Mouse (Mus musculus) kidney, adult 2 months (tissue): ENCODE data around the gene Fbl. TPM values are rescaled to one million over a fixed set of nuclear protein-coding genes. Genes with fewer than 3 reads are reported as not detected.
A peak's percentile ranks its signal among the peaks of the same experiment; 100 is the strongest.

Experiments
- DNase-seq: peaks from one replicate; pipeline ENCODE4 v3.0.0; 2021
- H3K27ac ChIP-seq: fragments of 200-500 bp; 2 replicates; pipeline ENCODE4 v1.5.1; 2012; ENCODE audit warnings: low read depth, low read length, control low read depth, inconsistent platforms; ENCODE audit not compliant: insufficient read depth
- H3K27me3 ChIP-seq: fragments of 200-500 bp; replicated peaks from 2 replicates; pipeline ENCODE4 v1.6.1; 2012; ENCODE audit warnings: mild to moderate bottlenecking, moderate library complexity, low read length, inconsistent platforms; ENCODE audit not compliant: control insufficient read depth, insufficient read depth
- H3K36me3 ChIP-seq: fragments of 200-500 bp; 2 replicates; pipeline ENCODE4 v1.6.1; 2012; ENCODE audit warnings: mild to moderate bottlenecking, moderate library complexity, low read length, inconsistent platforms; ENCODE audit not compliant: control insufficient read depth, insufficient read depth
- H3K4me1 ChIP-seq: fragments of 200-500 bp; 2 replicates; pipeline ENCODE4 v1.6.1; 2011; ENCODE audit warnings: low read length; ENCODE audit not compliant: control insufficient read depth, insufficient read depth
- H3K4me3 ChIP-seq: fragments of 200-500 bp; 2 replicates; pipeline ENCODE4 v1.5.1; 2011; ENCODE audit warnings: mild to moderate bottlenecking, low read depth, low read length, control low read depth; ENCODE audit not compliant: insufficient read depth
- CTCF ChIP-seq: fragments of 200-500 bp; conservative IDR thresholded peaks from 2 replicates; pipeline ENCODE4 v1.5.1; 2011; ENCODE audit warnings: low read depth, mild to moderate bottlenecking, control low read depth, low read length, moderate library complexity, mixed read lengths; ENCODE audit not compliant: insufficient read depth, insufficient read length
- POLR2A ChIP-seq: fragments of 200-500 bp; IDR thresholded peaks from one replicate; pipeline ENCODE4 v1.6.1; 2011; ENCODE audit warnings: low read depth, low read length, control low read depth
- WGBS: fragments of 180-500 bp; shearing (Covaris S2); methylation state at CpG from one replicate; pipeline ENCODE4 v1.1.7; 2018; 5-methylcytosine and 5-hydroxymethylcytosine counted together
- polyA plus RNA-seq: library from polyadenylated mRNA; depleted of rRNA; stranded (reverse); fragments of >200 nt; gene quantifications from 2 replicates; pipeline ENCODE4 v1.2.3, GENCODE M21; 2012

Gene Fbl
- polyA plus RNA-seq, 1 experiment: 54.3 TPM

DNA sequence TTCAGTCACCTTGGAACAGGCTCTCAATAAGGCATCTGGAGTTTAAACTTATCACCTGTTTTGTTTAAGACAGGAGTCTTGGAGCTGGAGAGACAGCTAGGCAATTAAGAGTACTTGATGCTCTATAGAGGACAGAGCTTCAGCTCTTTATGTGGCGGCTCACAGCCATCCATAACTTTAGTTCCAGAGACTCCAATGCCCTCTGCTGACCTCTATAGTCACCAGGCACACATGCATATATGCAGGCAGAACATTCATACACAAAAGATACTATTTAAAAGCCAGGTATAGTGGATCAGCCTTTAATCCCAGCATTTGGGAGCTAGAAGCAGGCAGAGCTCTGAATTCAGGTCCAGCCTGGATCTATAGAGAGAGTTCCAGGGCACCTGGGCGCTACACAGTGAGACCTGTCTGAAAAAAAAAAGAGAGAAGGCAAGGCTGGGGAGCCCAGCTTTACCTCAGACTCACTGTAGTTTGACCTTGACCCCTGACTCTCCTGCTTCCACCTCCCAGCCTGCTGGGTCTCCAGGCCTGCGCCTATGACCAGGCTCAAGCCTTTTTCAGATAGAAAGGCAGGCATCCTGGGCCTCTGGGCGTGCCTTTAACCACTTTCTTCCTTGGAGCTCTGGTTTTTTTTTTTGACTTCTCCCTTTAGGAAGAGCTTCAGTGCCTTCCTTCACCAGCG lies 26.0 kb downstream of the Fbl start:
- Histone ChIP-seq H3K4me1 (no peaks in the 10 kb centered on the region), H3K27ac (no peak overlapping the region), H3K27me3 (no peaks in the 10 kb centered on the region), H3K36me3 (no peaks in the 10 kb centered on the region), H3K4me3 (no peak overlapping the region)
- TF ChIP-seq POLR2A: no peak
- no peak for TF ChIP-seq CTCF
- WGBS: 84% methylated on average over 5 of the region's 5 CpGs
- DNase-seq: no peak

- 49% methylated on average over 14 of the region's 14 CpGs for WGBS
- Histone ChIP-seq H3K27me3 (no peaks in the 10 kb centered on the region), H3K27ac (no peak overlapping the region), H3K36me3 (no peaks in the 10 kb centered on the region), H3K4me3 (no peak overlapping the region), H3K4me1 (no peaks in the 10 kb centered on the region)
- peak; percentile 36 for DNase-seq
- TF ChIP-seq CTCF (no peak), POLR2A (no peak)
Measured at GRCm38 (mm10) chr7:28196528-28196927, 27.0 kb downstream of the Fbl start.

GRCm38 (mm10) chr7:28199054-28199453 lies 29.5 kb downstream of the Fbl start:
- no peaks in the 10 kb centered on the region for H3K36me3 ChIP-seq
- DNase-seq: no peak
- H3K4me1 ChIP-seq: no peaks in the 10 kb centered on the region; the same call in 1 of the 2 replicates
- no peak overlapping the region for H3K27ac ChIP-seq
- H3K4me3 ChIP-seq: no peak overlapping the region
- 57% methylated on average over 4 of the region's 4 CpGs for WGBS
- no peaks in the 10 kb centered on the region for H3K27me3 ChIP-seq
- TF ChIP-seq CTCF (no peak), POLR2A (no peak)

GRCm38 (mm10) chr7:28203207-28204108 lies 33.9 kb downstream of the Fbl start:
- Histone ChIP-seq H3K4me1 (no peaks in the 10 kb centered on the region; the same call in 1 of the 2 replicates), H3K27me3 (no peaks in the 10 kb centered on the region), H3K4me3 (no peak overlapping the region), H3K36me3 (no peaks in the 10 kb centered on the region), H3K27ac (no peak overlapping the region)
- 31% methylated on average over 19 of the region's 19 CpGs for WGBS
- no peak for TF ChIP-seq POLR2A
- DNase-seq: peak; percentile 83

- peak; percentile 52 for DNase-seq
- H3K4me1 ChIP-seq: no peaks in the 10 kb centered on the region; the same call in 1 of the 2 replicates
- H3K36me3 ChIP-seq: no peaks in the 10 kb centered on the region
- no peak overlapping the region for H3K4me3 ChIP-seq
- 83% methylated on average over 4 of the region's 4 CpGs for WGBS
- H3K27me3 ChIP-seq: no peaks in the 10 kb centered on the region
- TF ChIP-seq POLR2A (no peak), CTCF (no peak)
- no peak overlapping the region for H3K27ac ChIP-seq
Measured at GRCm38 (mm10) chr7:28206044-28206600, 36.6 kb downstream of the Fbl start.

- no peaks in the 10 kb centered on the region for H3K27me3 ChIP-seq
- no peaks in the 10 kb centered on the region; the same call in 1 of the 2 replicates for H3K4me1 ChIP-seq
- no peaks in the 10 kb centered on the region for H3K36me3 ChIP-seq
- peak overlapping the region; percentile 30 for H3K4me3 ChIP-seq
- WGBS: 27% methylated on average over 12 of the region's 12 CpGs
- no peak for DNase-seq
- TF ChIP-seq CTCF (no peak), POLR2A (no peak)
- H3K27ac ChIP-seq: no peak overlapping the region
Measured at GRCm38 (mm10) chr7:28208396-28208987, 39.0 kb downstream of the Fbl start.

- TF ChIP-seq POLR2A: no peak
- no peak for TF ChIP-seq CTCF
- Histone ChIP-seq H3K36me3 (no peaks in the 10 kb centered on the region), H3K27ac (no peak overlapping the region), H3K4me1 (no peaks in the 10 kb centered on the region), H3K27me3 (no peaks in the 10 kb centered on the region), H3K4me3 (peak overlapping the region; percentile 30)
- peak; percentile 80 for DNase-seq
- 44% methylated on average over 19 of the region's 19 CpGs for whole genome bisulfite sequencing
Measured at GRCm38 (mm10) chr7:28208988-28209508, 39.5 kb downstream of the Fbl start.
